Mouse (Mus musculus) gastrocnemius, postnatal 36 days (tissue): Measurements from ENCODE around the gene Trappc3l. TPM values are rescaled to one million over a fixed set of nuclear protein-coding genes. Genes with fewer than 3 reads are reported as not detected.

Experiments used
- DNase-seq, 2 experiments: peaks; one replicate each; pipeline ENCODE4 v3.0.0; 2022
- intact Hi-C: fragments of 180-260 bp; cut with DNase I; formaldehyde crosslinking; loops from one replicate; pipeline ENCODE4 v1.15.1; 2025
- total RNA-seq, 2 experiments: library from RNA; stranded (reverse); gene quantifications; 2 replicates each; pipeline ENCODE4 v1.2.3; 2021

The Trappc3l gene
- total RNA-seq, 2 experiments from 2014 or later = not detected

DNA sequence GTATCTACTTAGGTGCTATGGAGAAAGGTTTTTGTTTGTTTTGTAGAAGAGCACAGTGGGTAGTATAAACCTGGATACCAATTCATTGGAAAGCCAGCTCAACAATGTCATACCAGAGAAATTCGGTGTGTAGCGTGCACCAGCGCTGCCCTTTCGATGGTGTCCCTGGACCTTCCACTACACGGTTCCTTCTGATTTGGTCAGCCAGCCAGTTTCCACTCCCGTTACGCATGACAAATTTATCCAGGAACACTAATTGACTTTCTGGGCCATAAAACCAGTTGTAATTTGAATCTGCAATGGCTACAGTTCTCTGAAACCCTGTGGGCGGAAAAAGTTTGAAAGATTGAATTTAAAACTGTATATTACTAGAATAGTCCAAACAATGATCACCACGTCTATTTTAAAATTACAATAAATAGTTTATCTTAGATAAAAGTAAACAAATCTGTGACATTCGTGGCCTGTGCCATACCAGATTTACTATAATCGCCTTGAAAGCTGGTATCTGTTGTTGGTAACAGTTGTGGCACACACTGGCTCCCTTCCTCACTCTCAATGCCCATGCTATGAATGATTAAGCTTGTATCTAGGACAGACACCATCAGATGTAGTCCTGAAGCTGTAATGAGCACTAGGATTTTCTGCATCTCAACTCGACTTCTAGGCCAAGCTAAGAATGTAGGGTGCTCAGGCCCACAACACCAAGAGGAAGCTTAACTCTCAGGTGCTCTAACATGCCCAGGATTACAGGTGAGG, 118.6 kb downstream of the Trappc3l start:
- intact Hi-C loops = no loop called here
- no peak for DNase-seq

Other genes starting within 250 kb of the Trappc3l start
- gene Sult3a1, start 179.9 kb upstream of the Trappc3l start, total RNA-seq = not detected
- not detected for gene Rsph4a, start 132.5 kb upstream of the Trappc3l start, total RNA-seq
- gene Zup1, start 86.3 kb upstream of the Trappc3l start, total RNA-seq = 1 to 10 TPM; 4.1 to 6.8 TPM
- 100 to 1,000 TPM; 129 to 133 TPM for gene Rwdd1, start 18.0 kb upstream of the Trappc3l start, total RNA-seq
- not detected for gene Calhm4, start 6.7 kb downstream of the Trappc3l start, total RNA-seq
- gene Calhm5, start 58.9 kb downstream of the Trappc3l start, total RNA-seq = under 1 TPM; 0.31 to 0.39 TPM
- gene Calhm6, start 90.4 kb downstream of the Trappc3l start, total RNA-seq = not detected
- 1 to 10 TPM; 3.5 to 4.5 TPM for gene Dse, start 170.1 kb downstream of the Trappc3l start, total RNA-seq
- gene Tspyl1, start 244.6 kb downstream of the Trappc3l start, total RNA-seq = 10 to 100 TPM; 47.4 to 49.4 TPM